Mouse (Mus musculus) liver, embryonic 11.5 days (tissue): ENCODE data around the gene Vmn1r152. TPM values are rescaled to one million over a fixed set of nuclear protein-coding genes. Genes with fewer than 3 reads are reported as not detected.
"Not testable (repeated sequence)": the region's sequence is repeated elsewhere in the genome, so short reads cannot be mapped to it uniquely, and the experiment has no call there.

Experiments used
- ATAC-seq: fragments of 200-750 bp; cut with Nextera tagmentation; replicated peaks from 2 replicates; pipeline ENCODE4 v1.8.0; 2017; ENCODE audit warnings: moderate number of reproducible peaks, mild to moderate bottlenecking, moderate TSS enrichment, moderate library complexity; ENCODE audit not compliant: low FRiP score
- DNase-seq: peaks from one replicate; pipeline ENCODE4 v3.0.0-alpha.2; 2017; ENCODE audit warnings: low spot score
- H3K27ac ChIP-seq: fragments of 300-500 bp; sonication (generic); 2 replicates; pipeline ENCODE4 v1.5.1; 2014; ENCODE audit warnings: mild to moderate bottlenecking, low read depth, low read length, control low read depth
- H3K27me3 ChIP-seq: fragments of 300-500 bp; sonication (generic); replicated peaks from 2 replicates; pipeline ENCODE4 v1.6.1; 2014; ENCODE audit warnings: low read length, mixed read lengths; ENCODE audit not compliant: control insufficient read depth, insufficient read depth
- H3K36me3 ChIP-seq: fragments of 300-500 bp; sonication (generic); 2 replicates; pipeline ENCODE4 v1.6.1; 2014; ENCODE audit warnings: mild to moderate bottlenecking, low read length, moderate library complexity, mixed read lengths; ENCODE audit not compliant: control insufficient read depth, insufficient read depth
- H3K4me1 ChIP-seq: fragments of 300-500 bp; sonication (generic); replicated peaks from 2 replicates; pipeline ENCODE4 v1.6.1; 2014; ENCODE audit warnings: low read length, mixed read lengths; ENCODE audit not compliant: control insufficient read depth, insufficient read depth
- H3K4me2 ChIP-seq: fragments of 300-500 bp; sonication (generic); 2 replicates; pipeline ENCODE4 v1.6.1; 2014; ENCODE audit warnings: mild to moderate bottlenecking, control low read depth, moderate library complexity
- H3K4me3 ChIP-seq: fragments of 300-500 bp; sonication (generic); 2 replicates; pipeline ENCODE4 v1.5.1; 2014; ENCODE audit warnings: low read depth, low read length, control low read depth
- H3K9ac ChIP-seq: fragments of 300-500 bp; sonication (generic); 2 replicates; pipeline ENCODE4 v1.6.1; 2014; ENCODE audit warnings: low read depth, low read length, control low read depth
- H3K9me3 ChIP-seq: fragments of 300-500 bp; sonication (generic); 2 replicates; pipeline ENCODE4 v1.6.1; 2016; ENCODE audit warnings: low read length, inconsistent platforms, mixed read lengths; ENCODE audit not compliant: control insufficient read depth
- WGBS: fragments of 180-500 bp; shearing (Covaris S2); extraction: QIAGEN DNeasy Blood & Tissue Kit; methylation state at CpG from one replicate; pipeline ENCODE4 v1.1.7; 2014; 5-methylcytosine and 5-hydroxymethylcytosine counted together
- polyA plus RNA-seq: library from polyadenylated mRNA; unstranded; fragments of >200 nt; fragmentation: Nextera tagmentation; extraction: Ambion mirVana; gene quantifications from 2 replicates; pipeline ENCODE4 v1.2.1, GENCODE M21; 2014

Vmn1r152 gene
- not detected in 2 replicates for polyA plus RNA-seq

DNA sequence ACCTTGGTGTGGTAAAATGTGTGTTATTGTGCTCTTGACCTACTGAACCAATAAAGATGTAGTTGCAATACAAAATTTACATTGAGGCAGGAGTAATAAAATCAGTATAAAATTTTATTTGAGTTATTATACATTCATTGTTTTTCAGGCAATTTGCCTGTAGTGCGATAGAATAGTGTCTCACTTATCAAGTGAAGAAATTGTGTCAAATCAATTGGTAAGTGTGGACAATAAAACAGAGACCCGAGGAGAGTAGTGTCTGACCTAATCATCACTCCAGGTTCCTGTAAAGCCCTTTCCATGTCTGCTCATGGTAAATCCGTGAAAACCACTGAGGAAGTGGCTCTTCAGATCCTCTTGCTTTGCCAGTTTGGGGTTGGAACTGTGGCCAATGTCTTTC lies at the start of gene Vmn1r152:
Gene Vmn1r152, plus strand, starts transcription at position 301 of the 400 bp plus-strand sequence.
- WGBS = no CpG with 5 or more reads among the region's 3 CpGs

DNA sequence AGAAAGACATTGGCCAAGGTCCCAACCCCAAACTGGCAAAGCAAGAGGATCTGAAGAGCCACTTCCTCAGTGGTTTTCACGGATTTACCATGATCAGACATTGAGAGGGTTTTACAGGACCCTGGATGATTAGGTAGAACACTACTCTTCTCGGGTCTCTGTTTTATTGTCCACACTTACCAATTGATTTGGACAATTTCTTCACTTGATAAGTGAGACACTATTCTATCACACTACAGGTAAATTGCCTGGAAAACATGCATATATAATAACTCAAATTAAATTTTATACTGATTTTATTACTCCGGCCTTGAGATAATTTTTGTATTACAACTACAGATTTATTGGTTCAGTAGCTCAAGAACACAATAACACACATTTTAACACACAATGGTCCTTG lies 23.2 kb upstream of the Vmn1r152 start, which contains the start of gene Vmn1r151:
Gene Vmn1r151, minus strand, starts transcription at position 101 of the 400 bp plus-strand sequence.
- not testable (repeated sequence) for DNase-seq, H3K4me2 ChIP-seq, H3K9me3 ChIP-seq, H3K27me3 ChIP-seq, H3K36me3 ChIP-seq, H3K4me3 ChIP-seq, H3K9ac ChIP-seq, H3K27ac ChIP-seq, H3K4me1 ChIP-seq, ATAC-seq
- 24% methylated on average over 1 of the region's 3 CpGs for WGBS

More for the DNA sequence above, at the start of gene Vmn1r152:
- not testable (repeated sequence) for H3K4me3 ChIP-seq, H3K9ac ChIP-seq, H3K27ac ChIP-seq, H3K27me3 ChIP-seq, DNase-seq, H3K36me3 ChIP-seq, H3K9me3 ChIP-seq, ATAC-seq, H3K4me1 ChIP-seq, H3K4me2 ChIP-seq

DNA sequence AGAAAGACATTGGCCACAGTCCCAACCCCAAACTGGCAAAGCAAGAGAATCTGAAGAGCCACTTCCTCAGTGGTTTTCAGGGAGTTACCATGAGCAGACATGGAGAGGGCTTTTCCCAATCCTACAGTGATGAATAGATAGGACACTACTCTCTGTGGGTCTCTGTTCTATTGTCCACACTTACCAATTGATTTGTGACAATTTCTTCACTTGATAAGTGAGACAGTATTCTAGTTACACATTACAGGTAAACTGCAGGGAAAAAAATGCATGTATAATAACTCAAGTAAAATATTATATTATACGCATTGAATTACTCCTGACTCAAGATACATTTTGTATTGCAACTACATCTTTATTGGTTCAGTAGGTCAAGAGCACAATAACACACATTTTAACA lies 12.0 kb downstream of the Vmn1r152 start, which contains the start of gene Gm8677:
Gene Gm8677, minus strand, starts transcription at position 101 of the 400 bp plus-strand sequence.
- not testable (repeated sequence) for DNase-seq, ATAC-seq

DNA sequence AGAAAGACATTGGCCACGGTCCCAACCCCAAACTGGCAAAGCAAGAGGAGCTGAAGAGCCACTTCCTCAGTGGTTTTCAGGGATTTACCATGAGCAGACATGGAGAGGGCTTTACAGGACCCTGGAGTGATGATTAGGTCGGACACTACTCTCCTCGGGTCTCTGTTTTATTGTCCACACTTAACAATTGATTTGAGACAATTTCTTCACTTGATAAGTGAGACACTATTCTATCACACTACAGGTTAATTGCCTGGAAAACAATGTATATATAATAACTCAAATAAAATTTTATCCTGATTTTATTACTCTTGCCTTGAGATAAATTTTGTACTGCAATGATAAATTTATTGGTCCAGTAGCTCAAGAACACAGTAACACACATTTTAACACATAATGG lies 42.5 kb downstream of the Vmn1r152 start, which contains the start of gene Gm4201:
Gene Gm4201, minus strand, starts transcription at position 101 of the 400 bp plus-strand sequence.
- not testable (repeated sequence) for H3K4me1 ChIP-seq, H3K9ac ChIP-seq, H3K36me3 ChIP-seq, H3K27me3 ChIP-seq, ATAC-seq, H3K4me2 ChIP-seq, H3K9me3 ChIP-seq, H3K4me3 ChIP-seq, H3K27ac ChIP-seq, DNase-seq
- no CpG with 5 or more reads among the region's 3 CpGs for WGBS

More for the DNA sequence above, 12.0 kb downstream of the Vmn1r152 start, which contains the start of gene Gm8677:
- H3K4me2 ChIP-seq, H3K4me3 ChIP-seq, H3K27me3 ChIP-seq, H3K4me1 ChIP-seq, H3K9ac ChIP-seq, H3K9me3 ChIP-seq, H3K27ac ChIP-seq, H3K36me3 ChIP-seq: not testable (repeated sequence)
- no CpG with 5 or more reads among the region's 1 CpGs for WGBS

Other genes starting within 250 kb of the Vmn1r152 start
- gene Gm4187, start 193.2 kb upstream of the Vmn1r152 start, polyA plus RNA-seq = not detected in 2 replicates
- gene Gm8660, start 151.9 kb upstream of the Vmn1r152 start, polyA plus RNA-seq = not detected in 2 replicates
- not detected in 2 replicates for gene Vmn1r148, start 109.4 kb upstream of the Vmn1r152 start, polyA plus RNA-seq
- not detected in 2 replicates for gene Vmn1r149, start 84.7 kb upstream of the Vmn1r152 start, polyA plus RNA-seq
- not detected in 2 replicates for gene Gm10665, start 58.9 kb upstream of the Vmn1r152 start, polyA plus RNA-seq
- gene Vmn1r151, start 23.3 kb upstream of the Vmn1r152 start, polyA plus RNA-seq = not detected in 2 replicates
- gene Gm8677, start 11.9 kb downstream of the Vmn1r152 start, polyA plus RNA-seq = not detected in 2 replicates
- not detected in 2 replicates for gene Gm4201, start 42.4 kb downstream of the Vmn1r152 start, polyA plus RNA-seq
- not detected in 2 replicates for gene Gm4565, start 65.2 kb downstream of the Vmn1r152 start, polyA plus RNA-seq
- gene Vmn1r155, start 135.1 kb downstream of the Vmn1r152 start, polyA plus RNA-seq = not detected in 2 replicates
- not detected in 2 replicates for gene Gm8693, start 169.3 kb downstream of the Vmn1r152 start, polyA plus RNA-seq
- not detected in 2 replicates for gene Gm4567, start 196.7 kb downstream of the Vmn1r152 start, polyA plus RNA-seq
- not detected in 2 replicates for gene Vmn1r157, start 238.7 kb downstream of the Vmn1r152 start, polyA plus RNA-seq